In genomic region chr7:116820613-116821012, GRCm38 (mm10) we compare ENCODE assay signal across 21 mouse cellular contexts.
"Had no signal": no experiment of that assay in that cellular context is flagged by ENCODE, and none has a peak within 500 bp of the region (broad histone marks: within the 10 kb centered on the region; RNA-seq: fewer than 3 reads in every experiment).

No protein-coding gene starts in this region.

- H3K4me3 ChIP-seq: layer of hippocampus, adult 2 months; left cerebral cortex, adult 2 months; liver, embryonic 13.5 days; midbrain, embryonic 12.5 days; midbrain, embryonic 15.5 days; neural tube, embryonic 12.5 days; neural tube, embryonic 15.5 days had no signal

- H3K9ac ChIP-seq: liver, embryonic 13.5 days; midbrain, embryonic 12.5 days; midbrain, embryonic 15.5 days; neural tube, embryonic 12.5 days; neural tube, embryonic 15.5 days had no signal

- DNase-seq: kidney, adult 18-20 months; kidney, adult 9 months; kidney, postnatal 14 days; kidney, postnatal 4 days; liver, embryonic 13.5 days; lung, adult 2 months; lung, postnatal 14 days; right cerebral cortex, adult 18-20 months; right cerebral cortex, postnatal 14 days; right cerebral cortex, postnatal 4 days; thymus, adult 2 months; thymus, postnatal 14 days; thymus, postnatal 4 days had no signal

- H3K27ac ChIP-seq: layer of hippocampus, adult 2 months; left cerebral cortex, adult 2 months; liver, embryonic 13.5 days; macrophage; midbrain, embryonic 12.5 days; midbrain, embryonic 15.5 days; neural tube, embryonic 12.5 days; neural tube, embryonic 15.5 days; stomach, postnatal 0 days had no signal

- H3K4me1 ChIP-seq: liver, embryonic 13.5 days; midbrain, embryonic 12.5 days; midbrain, embryonic 15.5 days; neural tube, embryonic 12.5 days; neural tube, embryonic 15.5 days had no signal

- H3K36me3 ChIP-seq: liver, embryonic 13.5 days; midbrain, embryonic 12.5 days; midbrain, embryonic 15.5 days; neural tube, embryonic 12.5 days; neural tube, embryonic 15.5 days had no signal

- H3K4me2 ChIP-seq: liver, embryonic 13.5 days; midbrain, embryonic 12.5 days; midbrain, embryonic 15.5 days; neural tube, embryonic 12.5 days; neural tube, embryonic 15.5 days had no signal

- H3K9me3 ChIP-seq: liver, embryonic 13.5 days; midbrain, embryonic 12.5 days; midbrain, embryonic 15.5 days; neural tube, embryonic 12.5 days; neural tube, embryonic 15.5 days had no signal

- ATAC-seq: midbrain, embryonic 15.5 days had no signal

- H3K27me3 ChIP-seq: liver, embryonic 13.5 days; midbrain, embryonic 12.5 days; midbrain, embryonic 15.5 days; neural tube, embryonic 12.5 days; neural tube, embryonic 15.5 days had no signal
